Mouse (Mus musculus): ENCODE measurements around the gene Gars.

Gene Gars

DNA sequence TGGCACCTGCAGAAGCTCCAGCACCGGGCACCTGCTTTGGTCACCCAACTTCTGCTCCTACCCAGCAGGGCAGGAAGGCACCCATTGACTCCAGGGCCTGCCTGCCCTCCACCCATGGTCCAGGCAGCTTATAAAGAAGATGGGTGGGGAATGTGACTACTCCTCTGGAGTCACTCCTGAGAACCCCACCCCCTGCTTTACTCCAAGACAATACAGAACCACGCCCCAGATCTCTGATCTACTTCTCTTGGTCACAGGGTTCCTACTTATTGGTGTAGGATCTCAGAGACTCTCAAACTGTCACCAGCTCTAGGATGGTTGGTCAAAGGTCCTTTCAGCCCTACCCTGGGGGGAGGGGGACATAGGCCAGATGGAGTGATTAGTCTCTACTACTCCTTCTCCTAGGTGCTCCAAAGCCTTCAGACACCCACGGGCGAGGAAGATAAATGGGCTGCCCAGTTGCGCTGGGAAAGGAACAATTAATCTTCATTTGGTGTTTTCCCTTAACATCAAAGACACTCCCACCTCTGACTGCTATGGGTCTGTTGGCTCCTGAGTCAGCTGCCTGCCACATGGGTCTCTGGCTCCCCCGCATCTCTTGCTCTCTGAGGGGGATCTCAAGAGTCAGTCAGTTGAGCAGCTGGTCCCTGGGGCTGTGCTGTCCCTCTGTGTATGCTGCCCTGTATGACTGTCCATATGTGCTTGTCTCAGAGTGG is 55.8 kb downstream of the Gars start:
- DNase-seq (ENCODE audit: low read depth, low spot score), result peak; percentile 55

DNA sequence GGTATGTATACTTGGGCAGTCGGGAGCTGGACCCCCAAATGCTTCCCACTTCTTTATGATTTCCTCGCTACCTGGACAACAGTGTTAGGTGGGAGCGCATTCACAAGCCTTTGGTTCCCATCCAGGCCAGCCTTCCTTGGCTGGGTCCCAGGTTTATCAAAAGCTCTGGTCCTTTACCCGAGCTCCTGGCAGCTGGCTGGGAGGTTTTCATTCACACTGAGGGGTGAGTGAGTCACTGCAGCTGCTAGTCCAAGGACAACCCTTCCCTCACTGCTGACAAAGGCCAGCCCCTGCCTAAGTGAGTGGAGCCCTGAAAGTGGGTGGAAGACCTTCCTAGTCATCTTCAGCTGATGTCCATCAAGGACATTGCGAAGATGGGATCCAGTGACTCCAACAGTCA is 60.2 kb downstream of the Gars start:
- DNase-seq (ENCODE audit: low read depth, low spot score), result no peak

DNA sequence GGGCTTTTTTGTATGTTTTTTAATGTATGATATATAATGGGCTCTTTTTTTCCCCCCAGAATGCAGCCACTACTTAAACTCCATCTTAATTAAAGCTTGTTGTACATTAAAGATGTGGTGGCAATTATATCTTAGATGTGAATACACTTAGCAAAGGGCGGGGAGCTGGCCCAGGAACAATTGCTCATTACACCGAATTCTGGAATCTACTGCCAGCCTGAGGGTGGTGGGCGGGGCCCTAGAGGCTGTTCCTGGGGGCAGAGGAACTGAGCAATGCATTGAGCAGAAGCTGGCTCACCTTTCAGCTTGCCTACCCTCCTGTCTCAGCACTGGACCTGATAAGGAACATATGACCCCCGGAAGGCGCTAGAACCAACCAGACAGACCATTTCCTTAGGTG is 60.8 kb downstream of the Gars start:
- no peak for DNase-seq (ENCODE audit: low read depth, low spot score)

DNA sequence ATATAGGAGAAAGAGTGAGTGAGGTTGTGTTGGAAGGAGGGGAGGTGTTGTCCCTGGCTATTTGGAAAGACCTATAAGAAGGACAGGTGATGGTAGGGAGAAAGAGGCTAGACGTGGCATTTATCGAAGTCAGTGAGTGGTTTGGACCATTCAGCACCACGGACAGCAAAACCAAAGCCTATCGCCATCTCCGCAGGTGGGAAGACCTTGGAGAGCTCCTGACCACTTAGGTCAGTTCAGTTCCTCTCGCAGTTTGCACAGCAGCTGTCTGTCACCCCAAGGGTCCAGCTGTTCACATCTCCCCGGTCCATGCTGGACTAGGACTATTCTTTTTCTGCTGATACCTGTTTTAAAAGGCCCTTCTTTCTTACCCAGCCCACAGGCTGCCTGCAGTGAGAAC is 70.6 kb downstream of the Gars start:
- peak; percentile 78 for DNase-seq (ENCODE audit: low read depth, low spot score)

DNA sequence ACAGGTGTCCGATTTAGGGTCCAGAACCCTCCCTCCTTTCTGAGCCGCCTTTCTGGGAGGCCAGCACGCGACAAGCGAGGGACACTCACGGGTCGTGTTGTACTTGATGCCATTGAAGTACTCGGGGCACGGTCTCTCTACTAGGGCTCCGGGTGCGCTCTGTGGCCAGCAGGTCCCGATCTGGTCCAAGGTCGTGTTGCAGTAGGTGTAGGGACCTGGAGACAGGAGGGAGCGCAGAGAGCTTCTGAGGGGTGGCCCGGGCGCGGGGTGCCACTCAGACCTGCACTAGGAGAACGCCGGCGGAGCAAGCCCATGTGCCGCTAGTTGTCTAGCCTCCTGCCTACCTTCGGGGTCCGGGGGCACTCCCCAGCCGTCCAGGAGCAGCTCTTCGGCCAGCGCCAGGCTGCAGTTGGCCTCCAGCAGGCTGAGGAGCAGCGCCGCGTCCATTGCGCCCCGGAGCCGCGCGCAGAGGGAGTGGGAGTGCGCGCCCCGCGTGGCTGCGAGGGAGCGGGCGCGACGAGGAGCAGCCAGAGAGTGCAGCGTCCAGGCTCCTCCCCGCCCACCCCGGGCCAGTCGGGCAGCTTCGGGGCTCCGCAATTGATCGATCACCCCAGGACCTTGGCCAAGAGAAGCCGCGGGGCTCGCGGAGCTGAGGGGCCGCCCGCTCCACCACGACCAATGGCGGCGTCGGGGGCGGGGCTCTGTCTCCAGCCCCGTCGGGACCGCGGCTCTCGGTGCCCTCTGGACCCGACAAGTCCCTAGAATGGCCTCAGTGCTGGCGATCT is 79.7 kb downstream of the Gars start:
- peak; percentile 40 for DNase-seq (ENCODE audit: low read depth, low spot score)

DNA sequence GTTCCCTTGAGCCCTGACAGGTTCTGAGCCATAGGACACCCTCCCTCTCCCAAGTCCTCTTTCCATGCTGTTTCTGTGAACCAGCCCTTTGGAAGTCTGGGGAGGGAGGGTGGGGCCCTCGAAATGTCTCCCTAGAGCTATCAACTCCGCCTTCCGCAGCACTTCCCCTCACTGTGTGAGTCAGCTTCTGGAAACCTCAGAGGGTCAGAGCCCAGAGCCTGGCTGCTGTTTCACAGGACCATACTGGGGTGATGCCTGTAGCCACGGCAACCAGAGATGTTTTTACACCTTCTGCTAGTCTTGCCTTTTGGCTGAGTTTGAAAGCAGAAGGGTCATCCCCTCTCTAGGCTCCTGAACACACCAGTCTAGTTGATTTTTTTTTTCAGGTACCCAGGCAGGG is 85.2 kb downstream of the Gars start:
- no peak for DNase-seq (ENCODE audit: low read depth, low spot score)

DNA sequence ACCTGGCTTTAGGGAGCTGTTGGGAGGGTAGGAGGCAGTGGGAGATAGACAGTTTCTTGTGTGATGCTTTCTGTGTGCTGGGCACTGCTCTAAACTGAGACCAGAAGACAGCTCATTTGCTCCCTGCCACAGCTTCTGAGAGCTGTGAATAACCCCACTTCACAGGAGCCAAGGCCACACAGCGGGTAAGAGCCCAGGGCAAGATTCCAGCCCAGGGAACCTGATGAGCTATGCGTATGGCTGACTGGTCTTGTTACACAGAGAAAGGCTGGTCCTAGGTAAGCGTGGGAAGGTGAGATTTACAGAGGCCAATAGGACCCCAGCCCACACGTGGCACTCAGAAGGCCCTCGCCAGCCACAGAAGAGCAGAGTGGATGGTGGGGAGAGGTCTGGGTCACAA is 88.8 kb downstream of the Gars start:
- no peak for DNase-seq (ENCODE audit: low read depth, low spot score)

DNA sequence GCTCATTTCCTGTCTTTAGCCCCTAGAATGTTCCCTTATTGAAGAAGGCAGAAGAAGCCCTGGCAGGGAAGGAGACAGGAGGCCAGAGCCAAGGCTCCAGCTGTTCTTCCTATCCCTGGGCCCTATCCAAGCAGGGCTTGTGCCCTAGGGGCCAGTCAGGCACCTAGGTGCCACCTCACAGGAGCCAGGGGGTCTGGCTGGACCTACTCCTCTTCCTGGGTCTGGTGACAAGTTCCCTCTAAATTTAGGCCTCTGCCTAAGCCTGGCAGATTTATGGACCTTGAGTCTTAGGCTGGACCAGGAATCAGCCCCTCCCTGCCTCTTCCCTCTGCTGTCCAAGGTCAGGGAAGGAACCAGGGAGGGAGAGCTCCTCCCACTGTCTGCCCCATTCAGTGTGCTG is 90.6 kb downstream of the Gars start:
- DNase-seq (ENCODE audit: low read depth, low spot score), result peak; percentile 25
